Mouse (Mus musculus) heart, embryonic 10.5 days (tissue): ENCODE data around the gene Ube2cbp. TPM values are rescaled to one million over a fixed set of nuclear protein-coding genes. Genes with fewer than 3 reads are reported as not detected.
A peak's percentile ranks its signal among the peaks of the same experiment; 100 is the strongest.

Experiments used
- DNase-seq: peaks from one replicate; pipeline ENCODE4 v3.0.0-alpha.2; 2017; ENCODE audit warnings: low spot score
- H3K27ac ChIP-seq: fragments of 300-500 bp; sonication (generic); 2 replicates; pipeline ENCODE4 v1.5.1; 2016; ENCODE audit warnings: mild to moderate bottlenecking
- H3K27me3 ChIP-seq: fragments of 300-500 bp; sonication (generic); 2 replicates; pipeline ENCODE4 v1.6.1; 2016; ENCODE audit warnings: mild to moderate bottlenecking; ENCODE audit not compliant: poor library complexity, insufficient read depth, severe bottlenecking
- H3K36me3 ChIP-seq: fragments of 300-500 bp; sonication (generic); 2 replicates; pipeline ENCODE4 v1.6.1; 2016; ENCODE audit warnings: mild to moderate bottlenecking, moderate library complexity
- H3K4me1 ChIP-seq: fragments of 300-500 bp; sonication (generic); 2 replicates; pipeline ENCODE4 v1.6.1; 2016; ENCODE audit warnings: mild to moderate bottlenecking
- H3K4me3 ChIP-seq: fragments of 300-500 bp; sonication (generic); 2 replicates; pipeline ENCODE4 v1.5.1; 2016; ENCODE audit warnings: mild to moderate bottlenecking, moderate library complexity
- H3K9me3 ChIP-seq: fragments of 300-500 bp; sonication (generic); 2 replicates; pipeline ENCODE4 v1.6.1; 2016; ENCODE audit warnings: mild to moderate bottlenecking, moderate library complexity
- WGBS: fragments of 180-500 bp; shearing (Covaris S2); methylation state at CpG from one replicate; pipeline ENCODE4 v1.1.7; 2016; 5-methylcytosine and 5-hydroxymethylcytosine counted together
- polyA plus RNA-seq: library from polyadenylated mRNA; unstranded; fragments of >200 nt; fragmentation: Nextera tagmentation; extraction: Ambion mirVana; gene quantifications from 2 replicates; pipeline ENCODE4 v1.2.1, GENCODE M21; 2016

The Ube2cbp gene
- polyA plus RNA-seq, 1 experiment from 2014 or later, result 5.1 TPM

- no peak for DNase-seq
- 75% methylated on average over 8 of the region's 8 CpGs for WGBS
- H3K4me3 ChIP-seq, result no peak overlapping the region
- H3K9me3 ChIP-seq, result no peaks in the 10 kb centered on the region
- H3K4me1 ChIP-seq, result no peaks in the 10 kb centered on the region
- no peak overlapping the region for H3K27ac ChIP-seq
- no peaks in the 10 kb centered on the region for H3K36me3 ChIP-seq
- no peaks in the 10 kb centered on the region for H3K27me3 ChIP-seq
Observed at GRCm38 (mm10) chr9:86296683-86297638, 167.8 kb downstream of the Ube2cbp start.

- no peak for DNase-seq
- H3K4me1 ChIP-seq, result peaks cover under 1% of the 10 kb centered on the region; the same call in 1 of the 2 replicates
- no peaks in the 10 kb centered on the region for H3K27me3 ChIP-seq
- no peak overlapping the region for H3K4me3 ChIP-seq
- WGBS, result 81% methylated on average over 3 of the region's 3 CpGs
- H3K36me3 ChIP-seq, result no peaks in the 10 kb centered on the region
- H3K9me3 ChIP-seq, result no peaks in the 10 kb centered on the region
- H3K27ac ChIP-seq, result no peak overlapping the region
Observed at GRCm38 (mm10) chr9:86287570-86287954, 177.2 kb downstream of the Ube2cbp start.

- Histone ChIP-seq H3K27ac (no peak overlapping the region), H3K27me3 (no peaks in the 10 kb centered on the region), H3K9me3 (no peaks in the 10 kb centered on the region), H3K4me1 (peaks cover 3% of the 10 kb centered on the region; the same call in 1 of the 2 replicates), H3K4me3 (no peak overlapping the region), H3K36me3 (no peaks in the 10 kb centered on the region)
- DNase-seq, result no peak
- 87% methylated on average over 2 of the region's 2 CpGs for WGBS
Observed at GRCm38 (mm10) chr9:86286830-86287569, 177.8 kb downstream of the Ube2cbp start.

DNA sequence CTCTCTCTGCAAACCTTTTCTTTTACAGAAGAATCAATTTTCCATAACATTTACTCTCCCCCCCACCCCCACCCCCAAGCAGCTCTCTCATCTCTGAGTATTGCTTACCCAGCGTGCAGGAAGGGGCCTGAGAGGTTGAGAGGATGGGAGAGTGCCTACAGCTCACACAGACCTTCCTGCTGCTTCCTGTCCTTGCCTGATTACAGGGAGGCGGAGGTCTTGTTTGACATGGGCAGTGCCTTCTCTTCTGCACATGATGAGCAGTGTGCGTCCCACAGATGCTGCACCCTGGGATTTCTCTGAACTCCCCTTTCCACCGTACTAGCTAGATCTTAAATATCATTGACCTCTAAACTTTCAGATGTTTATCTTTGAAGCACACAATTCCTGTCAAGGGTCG lies 182.2 kb downstream of the Ube2cbp start:
- no peaks in the 10 kb centered on the region for H3K9me3 ChIP-seq
- H3K4me3 ChIP-seq, result no peak overlapping the region
- WGBS, result 45% methylated on average over 5 of the region's 5 CpGs
- no peak overlapping the region for H3K27ac ChIP-seq
- peaks cover 21% of the 10 kb centered on the region; the same call in 1 of the 2 replicates for H3K4me1 ChIP-seq
- H3K36me3 ChIP-seq, result no peaks in the 10 kb centered on the region
- no peaks in the 10 kb centered on the region for H3K27me3 ChIP-seq
- DNase-seq, result peak; percentile 72

DNA sequence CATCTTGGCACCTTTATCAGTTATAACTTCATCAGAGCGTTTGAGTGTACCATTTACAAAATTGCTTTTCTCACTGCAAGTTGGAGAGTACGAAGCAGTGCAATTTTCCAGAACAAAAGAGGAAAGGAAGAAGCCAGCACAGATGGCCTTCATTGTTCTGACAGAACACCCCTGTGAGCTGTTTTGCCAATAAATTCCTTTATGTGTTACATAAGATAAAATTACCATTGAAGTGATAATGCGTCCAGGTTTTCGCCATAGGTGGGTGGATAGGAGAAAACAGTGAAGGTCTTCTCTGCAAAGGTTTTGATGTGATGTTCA lies 183.6 kb downstream of the Ube2cbp start:
- Histone ChIP-seq H3K4me3 (no peak overlapping the region), H3K27ac (no peak overlapping the region), H3K36me3 (no peaks in the 10 kb centered on the region), H3K27me3 (no peaks in the 10 kb centered on the region), H3K9me3 (no peaks in the 10 kb centered on the region), H3K4me1 (peaks cover 21% of the 10 kb centered on the region; the same call in 1 of the 2 replicates)
- peak; percentile 16 for DNase-seq
- 57% methylated on average over 4 of the region's 4 CpGs for WGBS

- peaks cover 21% of the 10 kb centered on the region; the same call in 1 of the 2 replicates for H3K4me1 ChIP-seq
- no peaks in the 10 kb centered on the region for H3K27me3 ChIP-seq
- no peak overlapping the region for H3K4me3 ChIP-seq
- no peaks in the 10 kb centered on the region for H3K9me3 ChIP-seq
- WGBS, result 56% methylated on average over 10 of the region's 10 CpGs
- H3K27ac ChIP-seq, result no peak overlapping the region
- peak; percentile 61 for DNase-seq
- H3K36me3 ChIP-seq, result no peaks in the 10 kb centered on the region
Observed at GRCm38 (mm10) chr9:86280461-86281146, 184.1 kb downstream of the Ube2cbp start.

DNA sequence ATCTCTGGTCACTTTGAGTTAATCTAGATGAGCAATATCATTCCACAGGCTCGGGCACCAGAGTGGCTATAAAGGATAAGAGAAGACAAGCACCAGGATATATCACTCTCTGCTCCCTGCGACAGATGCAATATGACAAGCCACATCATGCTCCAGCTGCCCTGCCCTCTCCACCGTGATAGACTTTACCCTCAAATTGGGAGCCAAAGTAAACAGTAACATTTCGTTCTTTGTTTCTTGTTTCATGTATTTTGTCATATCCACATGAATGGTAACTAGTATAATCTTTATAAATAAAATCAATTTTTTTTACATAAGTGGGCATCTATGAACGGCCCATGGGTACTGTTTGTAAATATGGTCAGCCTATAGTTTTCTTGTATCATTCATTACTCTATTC lies 195.2 kb downstream of the Ube2cbp start:
- H3K27me3 ChIP-seq, result no peaks in the 10 kb centered on the region

DNA sequence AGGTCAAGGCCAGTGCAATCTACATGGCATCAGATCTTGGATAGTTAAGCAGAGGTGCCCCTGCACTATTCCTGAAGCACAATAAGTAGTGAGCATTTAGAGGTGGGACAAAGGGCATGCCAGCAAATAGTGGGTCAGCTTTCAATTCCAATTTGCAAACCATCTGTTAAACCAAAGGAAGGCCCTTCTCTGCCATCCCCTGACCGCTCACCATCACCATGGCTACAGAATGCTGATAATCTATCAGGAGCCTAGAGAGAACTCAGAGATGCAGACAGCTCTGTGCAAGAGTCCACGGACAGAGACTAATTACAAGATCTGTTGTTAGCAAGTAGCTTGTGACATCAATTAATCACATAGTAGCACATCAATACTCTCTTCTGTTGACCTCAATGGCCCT lies 198.1 kb downstream of the Ube2cbp start:
- Histone ChIP-seq H3K9me3 (no peaks in the 10 kb centered on the region), H3K4me3 (no peak overlapping the region), H3K36me3 (no peaks in the 10 kb centered on the region), H3K4me1 (no peaks in the 10 kb centered on the region), H3K27ac (no peak overlapping the region), H3K27me3 (no peaks in the 10 kb centered on the region)
- DNase-seq, result no peak
- 42% methylated on average over 2 of the region's 2 CpGs for WGBS

More for the DNA sequence above, 195.2 kb downstream of the Ube2cbp start:
- 79% methylated on average over 5 of the region's 5 CpGs for WGBS
- Histone ChIP-seq H3K27ac (no peak overlapping the region), H3K4me1 (no peaks in the 10 kb centered on the region), H3K36me3 (no peaks in the 10 kb centered on the region), H3K4me3 (no peak overlapping the region), H3K9me3 (no peaks in the 10 kb centered on the region)
- DNase-seq, result no peak

Other genes starting within 250 kb of the Ube2cbp start
- 9.3 and 9.6 TPM in 2 replicates for gene Dop1a, start 2.2 kb upstream of the Ube2cbp start, polyA plus RNA-seq
- 32.2 and 35.3 TPM in 2 replicates for gene Pgm3, start 106.9 kb upstream of the Ube2cbp start, polyA plus RNA-seq
- 3.8 and 4.1 TPM in 2 replicates for gene Rwdd2a, start 107.0 kb upstream of the Ube2cbp start, polyA plus RNA-seq
- 26.1 and 39.1 TPM in 2 replicates for gene Me1, start 231.0 kb upstream of the Ube2cbp start, polyA plus RNA-seq